Mouse (Mus musculus) liver, adult (tissue): ENCODE measurements around the gene Ech1.

Source experiments
- GATA4 ChIP-seq: IDR thresholded peaks from 2 replicates; pipeline ENCODE4 v1.6.1; 2014; ENCODE audit warnings: mild to moderate bottlenecking, low read length; ENCODE audit not compliant: insufficient replicate concordance

Gene Ech1

DNA sequence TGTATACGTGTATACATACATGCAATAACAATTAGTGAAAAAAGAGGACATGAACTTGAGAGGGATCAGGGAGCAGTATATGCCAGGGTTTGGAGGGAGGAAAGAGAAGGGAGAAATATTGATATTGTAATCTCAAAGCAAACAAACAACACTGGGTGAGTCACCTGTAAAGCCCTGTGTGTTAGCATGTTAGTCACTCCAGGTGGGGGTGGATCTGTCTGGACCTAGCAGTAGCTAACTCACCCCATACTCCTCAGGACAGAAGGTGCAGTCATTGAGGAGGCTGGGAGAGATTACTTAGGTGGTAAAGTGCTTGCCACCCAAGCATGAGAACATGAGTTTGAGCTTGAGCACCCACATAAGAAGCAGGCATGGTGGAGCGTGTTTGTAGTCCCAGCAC is 34.9 kb downstream of the Ech1 start:
- TF ChIP-seq GATA4 = no peak

GRCm38 (mm10) chr7:28860898-28861297 is 35.9 kb downstream of the Ech1 start:
- TF ChIP-seq GATA4 = no peak

DNA sequence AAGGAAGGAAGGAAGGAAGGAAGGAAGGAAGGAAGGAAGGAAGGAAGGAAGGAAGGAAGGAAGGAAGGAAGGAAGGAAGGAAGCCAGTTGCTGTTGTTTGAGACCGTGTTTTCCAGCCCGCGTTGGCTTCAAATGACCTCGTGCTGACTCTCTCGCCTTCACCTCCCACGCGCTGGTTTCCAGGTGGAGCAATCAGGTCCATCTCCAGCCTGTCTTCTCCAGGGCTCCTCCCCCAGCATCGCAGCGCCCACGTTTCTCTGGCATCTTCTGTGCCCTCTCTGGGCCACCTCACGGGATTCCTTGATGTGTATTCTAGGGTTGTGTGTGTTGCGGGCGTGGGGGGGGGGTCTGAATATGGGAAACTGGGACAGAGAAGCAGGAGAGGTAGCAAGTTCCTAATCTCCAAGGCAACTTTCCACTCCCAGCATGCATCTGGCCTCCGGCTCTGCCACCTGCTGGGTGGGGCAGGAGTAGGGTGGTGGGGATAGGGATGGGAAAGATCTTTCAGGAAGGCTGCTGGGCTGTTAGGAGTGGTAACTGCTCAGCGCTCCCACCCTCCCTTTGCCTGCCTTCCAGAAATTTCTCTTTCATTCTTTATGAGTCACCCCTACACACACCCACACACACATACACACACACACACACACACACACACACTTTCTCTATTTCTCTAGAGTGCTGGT is 37.9 kb downstream of the Ech1 start:
- TF ChIP-seq GATA4 = no peak

- no peak for TF ChIP-seq GATA4
These were observed 38.5 kb downstream of the Ech1 start, which contains the start of gene Lgals7 for GRCm38 (mm10) chr7:28863540-28863939. Gene Lgals7, plus strand, starts transcription at chr7:28863853.

- no peak for TF ChIP-seq GATA4
These were observed 39.3 kb downstream of the Ech1 start for GRCm38 (mm10) chr7:28864288-28864750.

DNA sequence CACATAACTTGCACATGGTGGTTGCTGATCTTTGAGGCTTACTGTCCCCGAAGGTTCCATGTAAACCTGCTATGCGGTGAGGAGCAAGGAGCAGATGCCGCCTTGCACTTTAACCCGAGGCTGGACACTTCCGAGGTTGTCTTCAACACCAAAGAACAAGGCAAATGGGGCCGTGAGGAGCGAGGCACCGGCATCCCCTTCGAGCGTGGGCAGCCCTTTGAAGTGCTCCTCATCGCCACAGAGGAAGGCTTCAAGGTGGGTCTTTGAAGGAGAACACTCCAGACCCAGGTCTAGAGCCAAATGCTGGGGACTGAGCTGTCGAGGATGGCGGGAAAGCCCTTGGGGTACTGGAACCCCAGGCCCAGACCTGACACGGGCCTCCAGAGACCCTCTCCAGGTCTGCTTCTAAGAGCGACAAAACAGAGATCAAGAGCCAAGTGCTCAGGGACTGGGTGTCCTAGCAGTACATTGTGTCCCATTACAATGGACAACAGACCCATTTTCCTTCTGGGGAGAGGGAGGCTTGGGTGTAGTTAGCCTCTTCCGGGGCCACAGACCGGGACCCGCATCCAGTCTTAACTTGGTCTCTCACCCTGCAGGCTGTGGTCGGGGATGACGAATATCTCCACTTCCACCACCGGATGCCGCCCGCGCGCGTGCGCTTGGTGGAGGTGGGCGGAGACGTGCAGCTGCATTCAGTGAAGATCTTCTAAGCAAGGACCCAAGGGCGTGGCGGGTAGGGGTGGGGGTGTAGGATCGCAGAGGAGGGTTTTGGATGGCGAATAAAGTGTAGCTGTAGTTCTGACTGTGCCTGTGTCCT is 40.7 kb downstream of the Ech1 start:
- no peak for TF ChIP-seq GATA4

DNA sequence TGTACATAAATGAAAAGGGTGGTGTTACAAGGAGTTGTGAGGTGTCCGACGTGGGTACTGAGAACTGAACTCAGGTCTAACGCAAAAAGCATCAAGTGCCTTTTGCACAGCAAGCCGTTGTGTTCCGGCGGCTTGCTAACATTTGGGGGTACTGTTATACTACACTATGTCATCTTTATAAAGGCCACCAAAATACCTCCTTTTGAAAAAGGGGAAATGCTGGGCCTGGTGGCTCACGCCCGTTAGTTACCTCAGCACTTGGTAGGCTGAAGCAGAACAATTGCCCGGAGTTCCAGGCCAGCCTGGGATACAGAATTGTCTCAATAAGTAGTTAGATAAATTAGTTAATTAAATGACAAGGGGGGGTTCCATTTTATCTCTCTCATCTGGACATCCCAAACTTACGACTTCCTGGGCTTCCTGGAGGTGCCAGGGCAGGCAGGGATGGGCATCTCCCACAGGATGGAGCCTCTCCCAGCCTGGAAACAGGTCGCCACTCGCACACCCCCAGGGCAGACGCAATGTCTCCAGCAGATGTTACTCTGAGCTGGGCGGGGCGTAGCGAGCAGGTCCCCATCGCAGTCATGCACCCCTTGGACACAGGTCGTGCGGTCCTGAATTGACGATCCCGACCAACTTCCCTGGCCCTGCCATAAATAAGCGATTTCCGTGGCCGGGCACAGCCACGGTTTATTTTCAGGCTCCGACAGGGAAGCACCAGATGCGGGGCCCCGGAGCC is 41.9 kb downstream of the Ech1 start:
- TF ChIP-seq GATA4 = no peak

DNA sequence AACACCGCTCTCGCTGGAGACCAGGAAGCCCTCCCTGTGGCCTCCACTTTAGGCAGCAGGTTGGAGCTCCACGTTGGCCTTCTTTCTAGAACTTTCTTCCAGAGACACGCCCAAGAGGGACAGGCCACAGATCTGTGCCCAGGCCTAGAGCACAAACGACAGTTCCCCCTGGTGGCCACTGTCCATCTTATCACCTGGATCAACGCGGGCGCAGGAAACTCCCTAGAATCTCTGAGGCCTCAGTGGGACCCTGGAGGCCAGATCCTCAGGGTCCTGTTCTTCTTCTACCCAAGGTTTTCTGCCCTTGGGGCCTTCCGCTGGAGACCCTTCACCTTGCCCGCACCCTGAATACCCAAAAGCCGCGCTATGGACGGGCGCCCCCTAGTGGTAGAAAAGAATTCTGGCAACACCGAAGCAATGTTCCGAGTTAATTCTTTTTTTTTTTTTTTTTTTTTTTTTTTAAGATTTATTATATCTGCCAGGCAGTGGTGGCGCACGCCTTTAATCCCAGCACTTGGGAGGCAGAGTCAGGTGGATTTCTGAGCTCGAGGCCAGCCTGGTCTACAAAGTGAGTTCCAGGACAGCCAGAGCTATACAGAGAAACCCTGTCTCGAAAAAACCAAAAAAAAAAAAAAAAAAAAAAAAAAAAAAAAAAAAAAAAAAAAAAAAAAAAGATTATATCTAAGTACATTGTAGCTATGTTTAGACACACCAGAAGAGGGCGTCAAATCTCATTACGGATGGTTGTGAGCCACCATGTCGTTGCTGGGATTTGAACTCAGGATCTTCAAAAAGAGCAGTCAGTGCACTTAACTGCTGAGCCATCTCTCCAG is 42.7 kb downstream of the Ech1 start:
- peak; percentile 68; the same call in 1 of the 2 replicates for TF ChIP-seq GATA4

DNA sequence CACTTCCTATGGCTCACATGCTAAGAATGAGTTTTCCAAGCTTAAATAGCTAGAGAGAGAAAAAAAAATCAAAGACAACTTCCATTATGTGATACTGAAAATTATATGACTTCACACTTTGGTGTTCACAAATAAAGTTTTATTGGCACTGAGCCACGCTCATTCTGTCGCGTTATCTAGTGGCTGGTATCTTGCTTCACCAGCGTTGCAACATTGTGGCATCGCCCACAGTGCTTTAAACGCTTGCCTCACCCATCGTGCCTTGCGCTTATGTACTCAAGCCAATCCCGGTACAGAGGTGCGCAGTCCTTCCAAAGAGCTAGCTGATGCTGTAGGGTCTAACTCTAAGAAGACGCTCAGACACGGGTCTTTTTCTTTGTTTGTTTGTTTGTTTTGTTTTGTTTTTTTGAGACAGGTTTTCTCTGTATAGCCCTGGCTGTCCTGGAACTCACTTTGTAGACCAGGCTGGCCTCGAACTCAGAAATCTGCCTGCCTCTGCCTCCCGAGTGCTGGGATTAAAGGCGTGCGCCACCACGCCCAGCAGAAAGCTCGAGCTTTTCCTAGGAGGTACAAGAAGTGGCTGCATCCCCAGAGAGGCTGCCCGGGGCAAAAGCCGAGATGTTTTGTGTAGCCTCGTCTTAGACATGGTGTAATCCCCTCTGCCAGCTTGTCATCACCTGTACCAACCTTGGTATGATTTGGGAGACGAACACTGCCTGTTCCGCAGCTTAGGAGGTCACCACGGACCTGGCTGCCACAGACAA is 46.1 kb downstream of the Ech1 start:
- TF ChIP-seq GATA4 = no peak

DNA sequence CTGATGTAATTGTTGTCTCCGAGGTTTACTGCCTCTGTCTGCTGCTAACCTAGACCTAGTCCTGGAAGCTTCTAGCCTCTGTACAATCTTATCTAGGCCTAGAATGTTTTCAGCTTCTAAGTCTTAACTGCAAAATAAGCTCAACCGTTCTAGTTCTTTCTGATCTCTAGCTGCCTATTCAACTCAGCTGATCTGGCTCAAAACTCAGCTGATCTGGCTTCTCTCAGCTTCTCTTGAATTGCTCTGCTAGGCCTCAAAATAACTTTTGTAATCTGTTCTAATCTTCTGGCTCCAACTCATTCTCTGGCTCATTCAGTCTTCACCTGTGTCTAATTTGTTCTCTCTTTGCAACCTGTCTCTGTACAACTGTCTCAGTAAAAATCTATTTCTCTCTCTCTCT is 49.5 kb downstream of the Ech1 start:
- TF ChIP-seq GATA4 = no peak

DNA sequence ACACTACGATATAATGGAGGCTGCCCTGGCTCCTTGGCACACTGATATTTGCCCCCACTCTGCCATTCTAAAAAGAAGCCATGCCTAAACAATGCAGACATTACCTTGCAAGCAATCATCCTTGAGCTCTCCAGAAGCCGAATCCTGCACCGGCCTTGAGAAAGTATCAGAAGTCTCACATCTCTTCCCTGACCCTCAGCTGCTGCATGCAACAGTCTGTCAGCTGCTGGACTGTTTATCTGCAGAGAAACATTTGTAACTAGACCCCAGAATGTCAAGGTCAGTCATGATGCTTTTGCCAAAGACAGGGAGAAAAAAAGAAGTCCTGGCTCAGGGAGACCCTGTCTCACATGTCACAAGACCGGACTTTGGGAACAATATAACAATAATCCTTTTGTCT is 51.1 kb downstream of the Ech1 start:
- TF ChIP-seq GATA4 = no peak

DNA sequence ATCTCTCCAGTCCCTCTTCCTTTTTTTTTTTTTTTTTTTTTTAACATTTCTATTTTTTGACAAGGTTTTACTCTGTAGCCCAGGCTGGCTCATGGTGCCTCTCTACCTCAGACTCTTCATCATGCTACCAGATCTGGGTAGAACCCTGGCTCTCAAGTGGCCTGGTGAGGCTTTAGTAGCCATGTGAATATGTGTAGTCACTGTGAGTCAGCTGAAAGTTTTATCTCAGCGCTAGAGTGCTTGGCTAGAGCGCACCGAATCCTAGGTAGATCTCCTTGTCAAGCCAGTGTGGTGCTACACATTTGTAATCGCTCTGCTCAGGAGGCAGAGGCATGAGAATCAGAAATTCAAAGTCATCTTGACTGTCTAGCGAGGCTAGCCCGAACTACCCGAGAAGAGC is 52.1 kb downstream of the Ech1 start:
- TF ChIP-seq GATA4 = no peak

DNA sequence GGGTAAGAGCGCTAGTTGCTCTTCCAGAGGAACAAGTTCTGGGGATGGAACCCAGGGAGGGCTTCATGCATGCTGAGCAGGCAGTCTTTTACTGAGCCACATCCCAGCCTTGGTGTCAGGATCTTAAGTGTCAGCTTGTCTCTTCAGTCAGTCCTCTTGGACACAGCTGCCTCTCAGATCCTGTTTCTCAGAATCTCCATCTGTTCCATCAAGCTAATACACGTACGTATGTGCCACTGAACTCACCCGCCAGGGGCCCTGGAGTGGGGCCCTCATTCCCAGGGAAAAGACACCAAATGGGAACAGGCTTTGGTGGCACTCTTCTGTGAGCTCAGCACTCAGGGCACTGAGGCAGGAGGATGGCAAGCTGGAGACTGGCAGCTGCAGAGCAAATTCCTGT is 52.8 kb downstream of the Ech1 start:
- no peak for TF ChIP-seq GATA4

DNA sequence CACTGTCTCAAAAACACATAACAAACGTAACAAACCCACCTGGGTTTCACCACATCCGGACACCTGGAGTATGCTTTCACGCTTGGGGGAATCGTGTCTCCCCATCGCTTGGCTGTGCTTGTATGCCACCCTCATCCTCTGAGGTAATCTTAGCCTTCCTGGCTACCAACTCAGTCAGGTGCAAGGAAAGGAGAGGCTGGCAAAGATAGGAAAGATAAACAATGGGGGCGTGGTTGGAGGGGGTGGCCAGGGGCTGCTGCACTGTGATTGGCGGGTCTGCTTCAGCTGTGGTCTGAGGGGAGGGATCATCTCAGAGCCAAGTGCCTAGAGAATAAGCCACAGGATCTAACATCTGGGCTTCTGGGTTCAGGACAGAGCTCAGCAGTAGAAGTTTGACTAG is 54.6 kb downstream of the Ech1 start:
- TF ChIP-seq GATA4 = no peak

- TF ChIP-seq GATA4 = no peak
These were observed 55.5 kb downstream of the Ech1 start for GRCm38 (mm10) chr7:28880554-28880953.

GRCm38 (mm10) chr7:28881199-28881598 is 56.2 kb downstream of the Ech1 start, which contains the start of gene Capn12:
Gene Capn12, plus strand, starts transcription at chr7:28881422.
- no peak for TF ChIP-seq GATA4
